Mouse (Mus musculus) lung, postnatal 10 days (tissue): ENCODE measurements around the gene Sap25.
A peak's percentile ranks its signal among the peaks of the same experiment; 100 is the strongest.
"Not testable (repeated sequence)": the region's sequence is repeated elsewhere in the genome, so short reads cannot be mapped to it uniquely, and the experiment has no call there.

ENCODE experiments used
- DNase-seq: peaks from one replicate; pipeline ENCODE4 v3.0.0; 2021

Sap25 gene

DNA sequence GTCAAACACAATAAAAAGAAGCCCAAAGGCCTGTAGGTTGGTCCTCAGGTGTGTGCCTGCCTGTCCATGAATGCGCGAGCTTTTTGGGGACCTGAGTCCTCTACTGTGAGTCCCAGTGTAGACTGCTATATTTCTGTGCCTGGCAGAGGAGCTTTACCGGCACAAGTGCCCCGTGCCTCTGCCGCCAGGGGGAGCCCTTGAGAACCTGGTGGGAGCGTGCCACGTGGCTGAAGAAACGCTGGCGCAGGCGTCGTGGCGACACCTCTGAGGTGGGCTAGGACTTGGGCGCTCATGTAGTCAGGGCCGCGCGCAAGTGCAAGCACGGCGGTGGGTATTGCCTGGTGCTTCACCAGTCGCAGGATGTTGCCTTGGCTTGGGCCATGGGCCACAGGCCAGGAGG, at the start of gene Sap25:
Sap25 (plus strand) TSS at position 281 of the 400 bp plus-strand sequence.
- peak; percentile 57 for DNase-seq

GRCm38 (mm10) chr5:137595921-137596320, 45.2 kb upstream of the Sap25 start:
- no peak for DNase-seq

- peak; percentile 39 for DNase-seq
Measured at GRCm38 (mm10) chr5:137596601-137597261, 44.4 kb upstream of the Sap25 start.

- no peak for DNase-seq
Measured at GRCm38 (mm10) chr5:137597625-137598024, 43.5 kb upstream of the Sap25 start.

DNA sequence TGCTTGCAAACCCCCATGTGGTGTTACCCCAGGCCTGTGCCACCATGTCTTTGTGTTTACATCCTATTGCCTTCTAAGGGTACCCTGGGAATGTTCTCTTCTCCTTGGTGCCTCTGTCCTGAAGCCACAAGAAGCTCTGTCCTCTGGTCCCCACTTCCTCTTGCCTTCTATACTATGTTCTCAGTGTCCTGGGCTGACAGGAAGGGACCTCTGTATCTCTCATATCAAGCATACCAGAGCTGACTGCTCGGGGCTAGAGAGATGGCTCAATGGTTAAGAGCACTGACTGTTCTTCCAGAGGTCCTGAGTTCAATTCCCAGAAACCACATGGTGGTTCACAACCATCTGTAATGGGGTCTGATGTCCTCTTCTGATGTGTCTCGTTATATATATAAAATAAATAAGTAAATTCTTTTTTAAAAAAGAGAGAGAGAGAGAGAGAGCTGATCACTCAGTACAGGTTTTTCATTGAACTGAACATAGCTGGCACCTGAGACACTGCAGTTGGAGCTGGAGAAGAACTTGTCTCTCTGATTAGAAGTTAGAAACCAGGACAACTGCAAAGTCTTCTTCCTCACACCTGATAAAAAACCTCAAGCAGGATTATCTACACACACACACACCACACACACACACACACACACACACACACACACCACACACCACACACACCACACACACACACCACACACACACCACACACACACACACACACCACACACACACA, 42.9 kb upstream of the Sap25 start:
- no peak for DNase-seq

DNA sequence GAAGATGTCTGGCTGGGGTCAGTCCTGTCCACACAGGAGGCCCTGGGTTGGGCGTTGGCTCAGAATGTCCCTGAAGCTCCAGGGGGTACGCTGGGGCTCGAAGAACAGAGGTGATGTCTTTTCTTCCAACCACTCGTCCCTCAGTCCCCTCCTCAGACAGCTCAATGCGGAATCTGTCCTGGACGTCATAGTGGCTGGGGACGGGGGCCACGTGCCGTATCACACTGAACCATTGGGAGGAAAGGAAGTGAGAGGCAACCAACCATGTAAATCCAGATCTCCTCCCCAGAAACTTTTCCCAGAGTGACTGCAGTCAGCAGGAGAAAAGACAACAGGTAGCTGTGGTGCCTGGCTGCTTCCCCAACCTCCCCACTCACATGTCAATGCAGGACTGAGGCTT, 41.5 kb upstream of the Sap25 start:
- DNase-seq = no peak

GRCm38 (mm10) chr5:137600281-137600618, 40.9 kb upstream of the Sap25 start:
- no peak for DNase-seq

DNA sequence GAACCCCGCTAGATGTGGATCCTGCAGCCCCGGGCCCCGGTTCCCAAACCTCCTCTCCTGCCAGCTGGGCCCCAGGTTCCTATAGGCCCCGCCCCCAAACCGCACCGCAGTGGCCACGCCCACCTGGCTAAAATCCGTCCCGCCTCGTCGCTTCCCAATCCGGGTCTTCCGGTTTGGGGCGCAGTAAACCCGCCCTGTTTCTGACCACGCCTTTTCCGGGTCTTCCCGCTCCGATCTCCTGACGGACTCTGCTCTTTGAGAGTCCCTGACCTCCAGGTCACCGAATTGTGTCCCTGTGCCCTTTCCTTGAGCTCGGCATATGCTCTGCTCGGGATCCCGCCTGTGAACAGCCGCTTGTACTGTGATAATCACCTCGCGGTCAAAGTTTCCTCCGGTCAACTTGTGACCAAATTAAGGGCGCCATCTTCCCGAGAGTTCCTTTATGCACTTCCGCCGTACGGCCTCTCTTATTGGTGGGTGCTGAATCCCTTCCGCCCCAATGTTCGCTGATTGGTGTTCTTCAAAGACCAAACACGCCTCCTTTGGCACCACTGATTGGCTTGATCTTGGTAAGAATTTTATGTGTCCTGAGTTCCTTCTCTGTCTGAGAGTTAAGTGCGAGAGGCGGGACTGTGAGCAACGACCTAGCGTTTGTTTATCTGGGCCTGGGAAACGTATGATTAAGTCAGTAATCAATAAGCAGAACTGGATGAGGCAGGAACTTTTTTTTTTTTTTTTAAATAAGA, 40.3 kb upstream of the Sap25 start, which contains the start of gene Mospd3:
Mospd3 (minus strand) TSS at position 440 of the 746 bp plus-strand sequence.
- peak; percentile 98 for DNase-seq

DNA sequence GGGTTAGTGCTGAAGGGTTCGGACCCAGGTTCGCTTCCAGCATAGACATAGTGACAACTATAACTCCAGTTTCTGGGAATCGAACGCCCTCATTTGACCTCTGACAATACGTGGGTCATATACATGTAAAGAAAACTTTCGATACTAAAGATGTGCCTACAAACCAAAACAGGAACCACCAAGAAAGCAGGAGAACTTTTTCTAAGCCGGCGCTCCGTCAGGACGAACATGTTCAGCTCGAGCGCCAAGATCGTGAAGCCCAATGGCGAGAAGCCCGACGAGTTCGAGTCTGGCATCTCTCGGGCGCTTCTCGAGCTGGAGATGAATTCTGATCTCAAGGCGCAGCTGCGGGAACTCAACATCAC, 39.8 kb upstream of the Sap25 start:
- peak; percentile 56 for DNase-seq

GRCm38 (mm10) chr5:137607860-137608653, 33.1 kb upstream of the Sap25 start:
- DNase-seq = no peak

DNA sequence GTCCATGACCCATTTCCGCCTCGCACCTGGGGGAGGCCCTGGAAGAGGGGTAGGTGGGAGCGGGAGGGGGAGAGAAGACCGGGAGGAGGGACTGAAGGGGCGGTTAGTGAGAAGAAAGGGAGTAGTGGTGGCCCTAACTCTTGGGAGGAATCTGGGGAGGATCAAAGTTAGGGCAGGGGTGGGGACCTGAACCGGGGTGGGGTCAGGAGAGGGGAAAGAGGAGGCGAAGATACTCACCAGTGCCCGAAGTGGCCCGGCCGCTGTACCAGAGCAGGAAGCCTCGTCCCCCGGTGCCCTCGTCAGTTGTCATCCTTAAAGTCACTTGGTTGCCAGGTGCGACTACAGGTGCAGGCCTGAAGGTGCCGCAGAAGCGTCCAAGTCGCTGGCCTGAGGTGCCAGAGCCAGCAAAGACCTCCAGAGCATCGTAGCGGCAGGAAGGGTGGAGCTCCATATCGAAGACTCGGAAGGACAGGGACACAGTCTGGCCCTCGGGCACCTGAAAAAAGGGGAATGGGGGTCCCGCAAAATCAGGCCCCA, 32.4 kb upstream of the Sap25 start:
- DNase-seq = peak; percentile 24

DNA sequence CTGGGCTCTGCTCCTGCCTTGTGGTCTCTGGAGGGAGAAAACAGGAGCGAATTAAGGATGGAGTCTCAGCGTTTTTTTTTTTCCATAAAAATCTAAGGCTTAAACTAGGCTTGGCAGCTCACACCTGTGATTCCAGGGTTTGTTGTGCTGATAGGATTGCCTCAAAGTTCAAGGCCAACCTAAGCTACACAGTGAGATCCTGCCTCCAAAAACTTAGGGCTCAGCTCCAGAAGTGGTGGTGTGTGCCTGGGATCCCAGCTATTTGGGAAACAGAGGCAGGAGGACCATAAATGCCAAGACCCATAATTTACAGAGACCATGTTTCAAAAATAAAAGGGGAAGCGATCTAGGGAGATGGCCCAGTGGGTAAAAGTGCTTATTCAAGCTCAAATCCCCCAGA, 31.8 kb upstream of the Sap25 start:
- DNase-seq = no peak

DNA sequence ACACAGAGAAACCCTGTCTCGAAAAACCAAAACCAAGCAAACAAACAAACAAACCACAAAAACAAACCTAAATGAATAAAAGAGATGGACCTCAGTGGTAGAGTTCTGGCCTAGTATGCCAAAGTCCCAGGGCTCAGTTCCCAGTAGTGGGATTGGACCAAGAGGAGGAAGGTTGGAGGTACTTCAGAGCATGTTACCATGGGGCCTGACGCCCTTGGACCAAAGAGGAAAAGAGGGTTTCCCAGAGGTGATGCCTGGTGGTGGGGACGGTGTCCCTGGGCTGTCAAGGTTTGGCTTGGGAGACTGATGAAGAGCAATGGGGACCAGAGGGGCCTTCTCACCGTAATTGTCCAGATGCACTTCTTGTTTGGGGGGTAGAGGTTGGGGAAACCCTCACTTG, 31.1 kb upstream of the Sap25 start:
- no peak for DNase-seq

DNA sequence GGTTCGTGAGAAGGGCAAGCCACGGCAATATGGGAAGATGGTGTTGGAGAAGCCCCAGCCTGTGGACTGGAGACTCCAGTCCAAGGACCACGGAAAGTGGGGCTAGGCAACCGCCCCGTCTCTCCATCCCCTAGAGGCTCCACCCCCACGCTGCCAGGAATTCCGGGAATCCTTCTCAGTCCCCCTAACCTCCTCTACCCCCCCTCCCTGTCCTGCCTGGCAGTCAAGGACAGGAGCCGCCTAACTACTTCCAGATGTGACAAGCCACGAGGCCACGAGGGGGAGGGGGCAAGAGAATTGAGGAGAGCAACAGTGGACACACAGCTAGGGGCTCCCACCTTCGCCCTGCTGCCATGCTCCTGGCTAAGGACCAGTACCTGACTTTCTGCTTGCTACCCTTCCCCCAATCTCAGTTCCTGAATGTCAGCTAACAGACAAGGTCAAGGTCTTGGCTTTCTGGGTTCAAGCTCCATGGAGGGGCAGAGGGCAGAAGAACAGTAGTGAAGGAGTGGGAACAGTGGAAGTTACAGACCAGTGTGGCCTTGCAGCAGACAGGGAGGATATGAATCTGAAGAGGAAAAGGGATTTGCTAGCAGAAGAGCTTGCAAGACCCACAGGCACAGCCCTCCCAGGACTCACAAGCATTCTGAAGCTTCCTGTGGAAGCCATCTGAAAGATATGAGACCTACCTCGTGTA, 30.4 kb upstream of the Sap25 start:
- DNase-seq = peak; percentile 92

DNA sequence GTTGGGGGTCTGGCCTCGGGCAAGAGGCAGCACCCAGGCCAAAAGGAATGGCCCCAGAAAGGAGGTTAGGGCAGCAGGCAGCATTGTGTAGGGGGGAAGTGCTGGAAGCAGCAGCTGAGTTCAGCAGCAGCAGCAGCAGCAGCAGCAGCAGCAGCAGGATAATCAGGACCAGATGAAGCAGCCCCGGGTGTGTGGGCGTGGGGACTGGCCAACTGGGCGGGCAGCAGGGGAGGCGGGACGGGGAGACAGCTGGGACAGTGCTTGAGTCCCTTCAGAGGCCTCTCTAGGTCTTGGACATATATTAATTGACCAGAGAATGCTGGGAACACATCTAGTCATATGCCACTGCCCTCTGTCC, 29.9 kb upstream of the Sap25 start:
- peak; percentile 89 for DNase-seq

DNA sequence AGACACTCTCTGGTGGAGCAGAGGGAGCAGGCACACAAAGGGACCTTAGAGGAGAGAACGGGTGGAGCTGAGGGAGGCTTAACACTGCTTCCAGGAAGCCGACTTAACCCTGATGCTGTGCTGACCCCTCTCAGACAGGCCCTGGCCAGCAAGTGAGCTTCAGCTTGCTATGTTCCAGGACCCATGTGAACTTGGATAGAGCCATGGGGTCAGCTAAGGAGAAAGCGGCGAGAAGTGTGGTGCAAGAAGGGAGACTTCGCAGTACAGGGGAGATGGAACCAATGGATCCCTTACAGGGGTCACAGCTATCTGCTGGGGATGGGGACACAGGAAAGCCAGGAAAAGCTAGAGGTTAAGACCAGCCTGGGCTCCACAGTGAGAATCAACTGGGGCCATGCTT, 28.1 kb upstream of the Sap25 start:
- DNase-seq = no peak

- peak; percentile 32 for DNase-seq
Measured at GRCm38 (mm10) chr5:137613550-137613949, 27.6 kb upstream of the Sap25 start, which contains the start of gene Pcolce. Gene Pcolce, minus strand, starts transcription at chr5:137613784.

DNA sequence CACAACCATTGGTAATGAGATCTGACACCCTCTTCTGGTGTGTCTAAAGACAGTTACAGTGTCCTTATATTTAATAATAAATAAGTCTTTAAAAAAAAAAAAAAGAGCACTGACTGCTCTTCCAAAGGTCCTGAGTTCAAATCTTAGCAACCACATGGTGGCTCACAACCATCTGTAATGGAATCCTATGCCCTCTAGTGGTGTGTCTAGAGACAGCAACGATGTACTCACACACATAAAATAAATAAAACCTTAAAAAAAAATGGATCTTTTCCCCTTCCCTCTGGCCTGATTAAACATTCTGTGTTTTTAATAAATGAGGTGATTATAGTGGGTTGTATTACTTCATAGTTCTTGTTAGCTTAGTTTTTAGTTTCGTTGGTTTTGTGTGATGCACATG, 26.2 kb upstream of the Sap25 start:
- DNase-seq = not testable (repeated sequence)

GRCm38 (mm10) chr5:137615347-137615746, 25.8 kb upstream of the Sap25 start:
- DNase-seq = no peak

- DNase-seq = no peak
Measured at GRCm38 (mm10) chr5:137623937-137624530, 17.1 kb upstream of the Sap25 start.

DNA sequence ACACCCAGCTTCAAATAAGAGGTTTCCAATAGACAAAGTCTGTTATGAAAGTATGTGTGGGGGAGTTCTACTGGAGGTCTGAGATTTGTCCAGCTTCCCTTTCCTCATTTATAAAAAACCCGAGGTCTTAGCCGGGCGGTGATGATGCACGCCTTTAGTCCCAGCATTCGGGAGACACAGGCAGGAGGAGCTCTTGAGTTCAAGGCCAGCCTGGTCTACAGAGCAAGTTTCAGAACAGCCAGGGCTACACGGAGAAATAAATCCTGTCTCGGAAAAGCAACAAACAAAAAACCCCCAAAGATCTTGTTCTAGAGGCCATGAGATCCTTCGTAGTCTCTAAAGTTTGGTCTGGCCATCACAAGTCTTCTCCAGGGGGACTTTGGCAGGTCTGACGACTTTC, 13.1 kb upstream of the Sap25 start:
- DNase-seq = peak; percentile 52
